Mouse (Mus musculus) embryonic facial prominence, embryonic 12.5 days (tissue): Measurements from ENCODE around the gene Gm21987. TPM values are rescaled to one million over a fixed set of nuclear protein-coding genes. Genes with fewer than 3 reads are reported as not detected.
A peak's percentile ranks its signal among the peaks of the same experiment; 100 is the strongest.

Source experiments
- ATAC-seq: fragments of 200-750 bp; cut with Nextera tagmentation; 2 replicates; pipeline ENCODE4 v1.8.0; 2017; ENCODE audit not compliant: insufficient number of reproducible peaks, insufficient read depth, low FRiP score, low TSS enrichment
- H3K27ac ChIP-seq: fragments of 300-500 bp; sonication (generic); 2 replicates; pipeline ENCODE4 v1.5.1; 2016; ENCODE audit warnings: mild to moderate bottlenecking
- H3K27me3 ChIP-seq: fragments of 300-500 bp; sonication (generic); 2 replicates; pipeline ENCODE4 v1.6.1; 2016; ENCODE audit warnings: mild to moderate bottlenecking, moderate library complexity
- H3K36me3 ChIP-seq: fragments of 300-500 bp; sonication (generic); 2 replicates; pipeline ENCODE4 v1.6.1; 2016; ENCODE audit warnings: mild to moderate bottlenecking
- H3K4me1 ChIP-seq: fragments of 300-500 bp; sonication (generic); 2 replicates; pipeline ENCODE4 v1.6.1; 2016
- H3K4me2 ChIP-seq: fragments of 300-500 bp; sonication (generic); replicated peaks from 2 replicates; pipeline ENCODE4 v1.6.1; 2016; ENCODE audit warnings: mild to moderate bottlenecking, moderate library complexity
- H3K4me3 ChIP-seq: fragments of 300-500 bp; sonication (generic); 2 replicates; pipeline ENCODE4 v1.5.1; 2016; ENCODE audit warnings: mild to moderate bottlenecking
- H3K9ac ChIP-seq: fragments of 300-500 bp; sonication (generic); 2 replicates; pipeline ENCODE4 v1.6.1; 2016; ENCODE audit warnings: mild to moderate bottlenecking, moderate library complexity
- H3K9me3 ChIP-seq: fragments of 300-500 bp; sonication (generic); 2 replicates; pipeline ENCODE4 v1.6.1; 2016; ENCODE audit warnings: mild to moderate bottlenecking, moderate library complexity
- WGBS: fragments of 180-500 bp; shearing (Covaris S2); methylation state at CpG from one replicate; pipeline ENCODE4 v1.1.7; 2016; 5-methylcytosine and 5-hydroxymethylcytosine counted together
- polyA plus RNA-seq: library from polyadenylated mRNA; unstranded; fragments of >200 nt; fragmentation: Nextera tagmentation; extraction: Ambion mirVana; gene quantifications from 2 replicates; pipeline ENCODE4 v1.2.1, GENCODE M21; 2016

Gene Gm21987
- polyA plus RNA-seq, 1 experiment from 2014 or later: not detected

- Histone ChIP-seq H3K4me3 (peak overlapping the region; percentile 25), H3K36me3 (no peaks in the 10 kb centered on the region), H3K9ac (peak overlapping the region; percentile 44; the same call in 1 of the 2 replicates), H3K4me1 (peaks cover 18% of the 10 kb centered on the region), H3K4me2 (peak overlapping the region; percentile 49), H3K27ac (peak overlapping the region; percentile 75), H3K9me3 (no peaks in the 10 kb centered on the region), H3K27me3 (no peaks in the 10 kb centered on the region)
- peak; percentile 85 for ATAC-seq
- WGBS: 11% methylated on average over 17 of the region's 17 CpGs
Observed at GRCm38 (mm10) chr16:38399531-38400231, 52.8 kb downstream of the Gm21987 start.

GRCm38 (mm10) chr16:38400311-38400960, 53.6 kb downstream of the Gm21987 start:
- Histone ChIP-seq H3K27me3 (no peaks in the 10 kb centered on the region), H3K27ac (0 out of 2 replicates have a peak overlapping the region, but pooled peaks have one; percentile 75), H3K4me2 (peak overlapping the region; percentile 49), H3K4me3 (no peak overlapping the region; the same call in 1 of the 2 replicates), H3K9ac (peak overlapping the region; percentile 44; the same call in 1 of the 2 replicates), H3K36me3 (no peaks in the 10 kb centered on the region), H3K4me1 (peaks cover 18% of the 10 kb centered on the region), H3K9me3 (no peaks in the 10 kb centered on the region)
- ATAC-seq: no peak
- 73% methylated on average over 9 of the region's 9 CpGs for WGBS

GRCm38 (mm10) chr16:38401468-38401867, 54.6 kb downstream of the Gm21987 start:
- 82% methylated on average over 6 of the region's 6 CpGs for WGBS
- no peak overlapping the region for H3K4me2 ChIP-seq
- no peak for ATAC-seq
- no peaks in the 10 kb centered on the region for H3K36me3 ChIP-seq
- no peaks in the 10 kb centered on the region for H3K9me3 ChIP-seq
- no peaks in the 10 kb centered on the region for H3K27me3 ChIP-seq
- H3K4me1 ChIP-seq: peaks cover 15% of the 10 kb centered on the region
- H3K27ac ChIP-seq: no peak overlapping the region
- H3K9ac ChIP-seq: no peak overlapping the region
- H3K4me3 ChIP-seq: no peak overlapping the region

GRCm38 (mm10) chr16:38403639-38404038, 56.8 kb downstream of the Gm21987 start:
- Histone ChIP-seq H3K4me1 (peaks cover 14% of the 10 kb centered on the region), H3K4me3 (no peak overlapping the region), H3K9ac (no peak overlapping the region), H3K9me3 (no peaks in the 10 kb centered on the region), H3K4me2 (no peak overlapping the region), H3K36me3 (no peaks in the 10 kb centered on the region), H3K27ac (no peak overlapping the region), H3K27me3 (no peaks in the 10 kb centered on the region)
- WGBS: 88% methylated on average over 7 of the region's 7 CpGs
- no peak for ATAC-seq

GRCm38 (mm10) chr16:38406293-38406692, 59.5 kb downstream of the Gm21987 start:
- H3K27ac ChIP-seq: no peak overlapping the region
- H3K9ac ChIP-seq: no peak overlapping the region
- H3K4me1 ChIP-seq: no peaks in the 10 kb centered on the region
- ATAC-seq: no peak
- H3K4me3 ChIP-seq: no peak overlapping the region
- no peaks in the 10 kb centered on the region for H3K27me3 ChIP-seq
- no peak overlapping the region for H3K4me2 ChIP-seq
- H3K9me3 ChIP-seq: no peaks in the 10 kb centered on the region
- no peaks in the 10 kb centered on the region for H3K36me3 ChIP-seq
- WGBS: 80% methylated on average over 5 of the region's 5 CpGs

- H3K4me3 ChIP-seq: no peak overlapping the region
- no peaks in the 10 kb centered on the region for H3K9me3 ChIP-seq
- no peaks in the 10 kb centered on the region for H3K36me3 ChIP-seq
- H3K27me3 ChIP-seq: no peaks in the 10 kb centered on the region
- no peak overlapping the region for H3K9ac ChIP-seq
- no peak overlapping the region for H3K27ac ChIP-seq
- ATAC-seq: no peak
- no peak overlapping the region for H3K4me2 ChIP-seq
- WGBS: 83% methylated on average over 6 of the region's 6 CpGs
- no peaks in the 10 kb centered on the region for H3K4me1 ChIP-seq
Observed at GRCm38 (mm10) chr16:38406708-38407107, 59.9 kb downstream of the Gm21987 start.

GRCm38 (mm10) chr16:38407584-38407983, 60.7 kb downstream of the Gm21987 start:
- no peaks in the 10 kb centered on the region for H3K36me3 ChIP-seq
- H3K9ac ChIP-seq: no peak overlapping the region
- H3K4me1 ChIP-seq: no peaks in the 10 kb centered on the region
- no peaks in the 10 kb centered on the region for H3K27me3 ChIP-seq
- H3K27ac ChIP-seq: no peak overlapping the region
- 35% methylated on average over 5 of the region's 5 CpGs for WGBS
- no peak for ATAC-seq
- no peak overlapping the region for H3K4me2 ChIP-seq
- H3K4me3 ChIP-seq: no peak overlapping the region
- H3K9me3 ChIP-seq: no peaks in the 10 kb centered on the region

GRCm38 (mm10) chr16:38408416-38408815, 61.6 kb downstream of the Gm21987 start:
- H3K9ac ChIP-seq: no peak overlapping the region

More at GRCm38 (mm10) chr16:38408416-38408815, 61.6 kb downstream of the Gm21987 start:
- Histone ChIP-seq H3K36me3 (no peaks in the 10 kb centered on the region), H3K27me3 (no peaks in the 10 kb centered on the region), H3K4me3 (no peak overlapping the region), H3K27ac (no peak overlapping the region), H3K4me2 (no peak overlapping the region), H3K9me3 (no peaks in the 10 kb centered on the region), H3K4me1 (no peaks in the 10 kb centered on the region)
- 98% methylated on average over 6 of the region's 8 CpGs for WGBS
- no peak for ATAC-seq

Other genes with a start within 250 kb of the Gm21987 start
- gene Nr1i2, start 52.2 kb upstream of the Gm21987 start, polyA plus RNA-seq: not detected in 2 replicates
- 0.08 and 0.32 TPM in 2 replicates for gene Maats1, start 4.9 kb upstream of the Gm21987 start, polyA plus RNA-seq
- 110 and 111 TPM in 2 replicates for gene Cox17, start within 50 bp of the Gm21987 start, polyA plus RNA-seq
- 1.4 and 1.9 TPM in 2 replicates for gene Popdc2, start 15.2 kb downstream of the Gm21987 start, polyA plus RNA-seq
- gene Pla1a, start 86.1 kb downstream of the Gm21987 start, polyA plus RNA-seq: 0.14 and 0.19 TPM in 2 replicates
- gene Adprh, start 105.7 kb downstream of the Gm21987 start, polyA plus RNA-seq: 144 and 151 TPM in 2 replicates
- 0.51 and 0.53 TPM in 2 replicates for gene Cd80, start 108.5 kb downstream of the Gm21987 start, polyA plus RNA-seq
- gene Timmdc1, start 175.6 kb downstream of the Gm21987 start, polyA plus RNA-seq: 29.2 and 31.0 TPM in 2 replicates
- gene Poglut1, start 203.2 kb downstream of the Gm21987 start, polyA plus RNA-seq: 78.8 and 84.8 TPM in 2 replicates
- 119 and 131 TPM in 2 replicates for gene Tmem39a, start 211.7 kb downstream of the Gm21987 start, polyA plus RNA-seq